Mouse (Mus musculus) embryonic facial prominence, embryonic 10.5 days (tissue): ENCODE measurements at regions not wholly inside any gene's neighbourhood (a gene's known extent, or its start where the extent isn't known, plus 50 kb on each side); places are given as distances from the start of the nearest gene placed in this dataset.

Source experiments
- DNase-seq: peaks from one replicate; pipeline ENCODE4 v3.0.0-alpha.2; 2017; ENCODE audit warnings: low spot score
- H3K27ac ChIP-seq: fragments of 300-500 bp; sonication (generic); replicated peaks from 2 replicates; pipeline ENCODE4 v1.5.1; 2016; ENCODE audit warnings: mild to moderate bottlenecking
- H3K27me3 ChIP-seq: fragments of 300-500 bp; sonication (generic); replicated peaks from 2 replicates; pipeline ENCODE4 v1.6.1; 2016; ENCODE audit warnings: low read depth, mild to moderate bottlenecking; ENCODE audit not compliant: poor library complexity, severe bottlenecking
- H3K36me3 ChIP-seq: fragments of 300-500 bp; sonication (generic); replicated peaks from 2 replicates; pipeline ENCODE4 v1.6.1; 2016; ENCODE audit warnings: mild to moderate bottlenecking, moderate library complexity
- H3K4me1 ChIP-seq: fragments of 300-500 bp; sonication (generic); 2 replicates; pipeline ENCODE4 v1.6.1; 2016
- H3K4me3 ChIP-seq: fragments of 300-500 bp; sonication (generic); 2 replicates; pipeline ENCODE4 v1.5.1; 2016; ENCODE audit warnings: mild to moderate bottlenecking, moderate library complexity
- H3K9me3 ChIP-seq: fragments of 300-500 bp; sonication (generic); 2 replicates; pipeline ENCODE4 v1.6.1; 2016; ENCODE audit warnings: mild to moderate bottlenecking
- WGBS: fragments of 180-500 bp; shearing (Covaris S2); methylation state at CpG from one replicate; pipeline ENCODE4 v1.1.7; 2016; 5-methylcytosine and 5-hydroxymethylcytosine counted together

DNA sequence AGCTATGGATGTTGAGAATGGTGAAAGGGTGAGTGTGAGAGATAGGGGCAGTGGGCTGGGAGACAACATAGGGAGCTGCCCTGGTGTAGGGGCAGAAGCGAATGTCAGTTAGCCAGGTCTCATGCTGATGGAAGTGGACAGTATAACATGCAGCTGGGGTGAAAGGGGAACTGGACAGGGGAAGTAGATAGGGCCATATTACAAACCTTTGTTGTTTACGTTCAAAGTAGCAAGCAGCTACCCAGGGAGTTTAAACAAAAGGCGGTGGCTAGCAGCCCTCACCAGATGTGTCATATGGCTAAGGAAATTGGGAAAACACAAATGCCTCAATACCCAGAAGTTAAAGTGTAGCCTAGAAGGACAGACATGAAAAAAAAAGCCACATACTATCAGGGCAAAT, 301.8 kb upstream of the Id2 start:
- Histone ChIP-seq H3K36me3 (no peaks in the 10 kb centered on the region), H3K4me3 (no peak overlapping the region), H3K27me3 (no peaks in the 10 kb centered on the region), H3K4me1 (no peaks in the 10 kb centered on the region; the same call in 1 of the 2 replicates), H3K27ac (no peak overlapping the region), H3K9me3 (no peaks in the 10 kb centered on the region)
- 80% methylated on average over 3 of the region's 3 CpGs for WGBS
- DNase-seq: no peak

DNA sequence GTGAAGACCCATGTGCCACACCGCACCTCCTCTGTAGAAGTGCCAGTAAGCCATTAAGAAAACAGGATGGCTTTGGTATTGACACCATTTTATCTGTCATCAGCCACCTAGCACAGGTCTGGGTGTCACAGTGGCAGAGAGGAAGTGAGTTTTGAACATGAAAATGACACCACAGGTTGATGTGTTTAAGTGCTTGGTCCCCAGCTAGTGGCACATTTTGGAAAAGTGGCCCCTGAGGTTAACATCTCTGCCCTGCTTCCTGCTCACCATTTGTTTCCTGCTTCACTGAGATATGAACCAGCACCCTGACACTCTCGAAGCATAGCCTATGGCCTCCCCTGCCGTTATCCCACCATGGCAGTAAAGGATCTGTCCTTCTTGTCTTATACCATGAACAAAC, 297.4 kb upstream of the Id2 start:
- Histone ChIP-seq H3K36me3 (no peaks in the 10 kb centered on the region), H3K9me3 (no peaks in the 10 kb centered on the region), H3K27ac (no peak overlapping the region), H3K27me3 (no peaks in the 10 kb centered on the region), H3K4me3 (no peak overlapping the region), H3K4me1 (peaks cover 2% of the 10 kb centered on the region; the same call in 1 of the 2 replicates)
- no peak for DNase-seq
- WGBS: 91% methylated on average over 3 of the region's 3 CpGs

DNA sequence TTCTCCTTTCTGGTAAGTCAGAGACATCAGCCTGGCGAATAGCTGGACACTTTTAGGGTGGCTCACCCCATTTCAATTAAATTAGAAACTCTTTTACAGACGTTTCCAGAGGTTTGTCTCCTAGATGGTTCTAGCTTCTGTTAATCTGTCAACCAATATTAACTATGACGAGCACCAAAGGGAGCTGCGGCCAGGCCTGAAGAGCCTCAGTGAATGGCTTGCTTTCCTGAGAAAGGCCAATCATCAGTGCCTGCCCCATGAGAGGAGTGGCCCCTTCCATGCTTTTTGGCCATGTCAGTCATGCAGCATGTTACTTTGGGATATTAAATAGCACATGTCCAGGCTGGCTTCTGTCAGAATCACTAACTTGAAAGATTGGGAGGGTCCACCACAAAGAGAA, 296.6 kb upstream of the Id2 start:
- Histone ChIP-seq H3K4me3 (no peak overlapping the region), H3K4me1 (peaks cover 7% of the 10 kb centered on the region; the same call in 1 of the 2 replicates), H3K27ac (no peak overlapping the region), H3K9me3 (no peaks in the 10 kb centered on the region), H3K27me3 (no peaks in the 10 kb centered on the region), H3K36me3 (no peaks in the 10 kb centered on the region)
- DNase-seq: no peak
- WGBS: 74% methylated on average over 4 of the region's 4 CpGs

DNA sequence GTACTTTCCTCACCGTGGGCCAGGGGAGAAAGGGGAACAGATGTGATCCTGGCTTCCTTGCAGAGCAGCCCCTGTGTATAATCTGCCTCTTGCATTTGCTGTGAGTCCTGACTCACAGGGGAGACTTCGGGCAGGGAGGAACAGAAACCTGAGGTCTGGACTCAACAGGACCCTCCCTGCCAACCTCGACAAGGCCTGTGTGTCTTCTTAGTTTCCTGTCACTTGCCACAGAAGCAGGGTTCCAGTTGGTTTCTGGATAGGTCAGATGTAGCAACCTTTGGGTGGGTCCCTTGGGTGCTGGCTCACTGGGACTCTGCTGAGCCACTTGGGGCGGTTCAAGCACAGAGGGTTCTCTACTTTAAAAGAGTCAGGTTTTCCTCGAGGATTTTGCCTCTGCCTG, 292.3 kb upstream of the Id2 start:
- H3K9me3 ChIP-seq: no peaks in the 10 kb centered on the region
- H3K4me1 ChIP-seq: peaks cover 13% of the 10 kb centered on the region
- no peak overlapping the region for H3K4me3 ChIP-seq
- DNase-seq: no peak
- no peak overlapping the region for H3K27ac ChIP-seq
- no peaks in the 10 kb centered on the region for H3K27me3 ChIP-seq
- no peaks in the 10 kb centered on the region for H3K36me3 ChIP-seq
- 66% methylated on average over 5 of the region's 5 CpGs for WGBS

DNA sequence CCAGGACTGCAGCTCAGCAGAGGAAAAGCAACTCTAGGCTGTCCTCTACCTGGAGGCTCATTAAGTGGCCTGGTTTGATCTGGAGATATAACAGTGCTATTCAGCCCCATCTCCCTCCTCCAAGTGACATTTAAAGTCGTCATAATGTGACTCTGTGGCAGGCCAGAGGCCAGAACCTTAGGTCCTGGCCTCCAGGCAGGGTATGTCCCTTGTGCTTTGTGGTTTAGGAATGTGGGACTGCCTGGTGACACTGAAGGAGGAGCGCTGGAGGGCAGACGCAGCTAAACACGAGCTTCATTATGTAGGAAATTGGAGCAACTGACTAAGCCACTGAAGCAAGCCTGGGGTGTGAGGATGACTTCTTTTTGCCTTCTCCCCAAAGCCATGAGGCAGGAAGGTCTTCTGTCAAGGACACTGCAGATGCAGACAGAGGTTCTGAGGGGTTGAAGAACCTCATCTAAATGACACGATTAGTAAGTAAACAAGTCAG, 290.9 kb upstream of the Id2 start:
- H3K27me3 ChIP-seq: no peaks in the 10 kb centered on the region
- WGBS: 32% methylated on average over 5 of the region's 5 CpGs
- H3K9me3 ChIP-seq: no peaks in the 10 kb centered on the region
- H3K4me1 ChIP-seq: peaks cover 13% of the 10 kb centered on the region
- no peak for DNase-seq
- no peak overlapping the region for H3K4me3 ChIP-seq
- H3K27ac ChIP-seq: no peak overlapping the region
- H3K36me3 ChIP-seq: no peaks in the 10 kb centered on the region

DNA sequence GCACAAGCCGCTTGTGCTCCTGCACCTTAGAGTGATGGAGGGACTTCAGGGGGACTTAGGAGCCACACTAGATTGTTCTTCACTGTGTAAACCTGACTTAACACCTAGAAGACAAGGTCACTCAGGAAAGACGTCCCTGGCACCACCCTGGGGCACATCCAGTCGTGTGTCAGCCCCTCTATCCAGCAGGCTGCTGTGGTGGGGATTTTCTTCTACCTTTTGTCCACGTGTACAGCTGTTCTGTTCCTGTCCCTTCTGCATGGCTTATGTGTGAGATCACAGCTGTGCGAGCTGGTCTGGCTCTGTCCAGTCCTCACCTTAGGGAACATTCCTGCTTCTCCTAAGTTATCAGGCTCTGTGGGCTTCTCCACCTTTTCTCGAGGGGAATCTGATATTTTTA, 286.0 kb upstream of the Id2 start:
- H3K36me3 ChIP-seq: no peaks in the 10 kb centered on the region
- no peaks in the 10 kb centered on the region for H3K9me3 ChIP-seq
- 72% methylated on average over 6 of the region's 6 CpGs for WGBS
- H3K4me3 ChIP-seq: no peak overlapping the region
- 0 out of 2 replicates have a peak, but pooled peaks cover 6% of the 10 kb centered on the region for H3K27me3 ChIP-seq
- H3K27ac ChIP-seq: no peak overlapping the region
- peaks cover 11% of the 10 kb centered on the region for H3K4me1 ChIP-seq
- DNase-seq: no peak

DNA sequence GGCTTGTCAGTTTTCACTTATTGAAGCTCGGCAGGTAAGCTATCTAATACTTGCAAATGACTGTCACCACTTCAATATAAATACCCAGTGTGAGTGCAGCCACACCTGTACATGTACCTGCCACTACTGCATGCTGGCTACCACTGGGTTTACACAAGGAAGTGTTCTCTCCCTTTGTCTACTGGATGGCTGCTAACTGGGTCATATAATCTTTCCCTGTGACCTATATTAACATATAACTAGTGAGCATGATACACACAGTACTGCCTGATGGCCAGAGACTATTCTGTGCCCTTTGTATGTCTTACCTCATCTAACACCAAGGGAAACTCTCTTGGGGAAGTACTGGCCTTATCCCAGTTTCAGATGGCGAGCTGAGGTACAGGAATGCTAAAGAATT, 285.5 kb upstream of the Id2 start:
- Histone ChIP-seq H3K4me3 (no peak overlapping the region), H3K27me3 (0 out of 2 replicates have a peak, but pooled peaks cover 6% of the 10 kb centered on the region), H3K9me3 (no peaks in the 10 kb centered on the region), H3K4me1 (peaks cover 7% of the 10 kb centered on the region), H3K27ac (no peak overlapping the region), H3K36me3 (no peaks in the 10 kb centered on the region)
- no peak for DNase-seq
- WGBS: 88% methylated on average over 2 of the region's 2 CpGs

DNA sequence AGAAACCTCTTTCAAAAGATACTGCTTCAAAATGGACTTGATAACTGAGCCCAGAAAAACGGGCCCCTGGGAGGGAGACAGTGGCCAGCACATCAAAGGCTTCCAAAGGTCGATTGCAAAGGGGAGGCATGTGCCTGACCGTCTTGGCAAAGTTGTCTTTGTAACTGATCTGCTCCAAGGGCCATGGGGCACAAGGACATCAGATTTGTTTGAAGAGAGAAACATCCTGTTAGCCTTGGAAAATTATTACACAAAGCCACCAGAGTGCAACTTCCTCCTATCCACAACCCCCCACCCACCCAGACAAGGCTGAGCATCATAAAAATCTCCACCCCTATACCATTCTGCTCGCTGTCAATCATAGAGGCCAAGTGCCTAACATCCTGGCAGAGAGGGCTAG, 284.7 kb upstream of the Id2 start:
- Histone ChIP-seq H3K9me3 (no peaks in the 10 kb centered on the region), H3K4me3 (no peak overlapping the region), H3K27ac (no peak overlapping the region), H3K36me3 (no peaks in the 10 kb centered on the region), H3K27me3 (0 out of 2 replicates have a peak, but pooled peaks cover 6% of the 10 kb centered on the region), H3K4me1 (peaks cover 11% of the 10 kb centered on the region)
- no peak for DNase-seq
- 42% methylated on average over 4 of the region's 4 CpGs for WGBS

DNA sequence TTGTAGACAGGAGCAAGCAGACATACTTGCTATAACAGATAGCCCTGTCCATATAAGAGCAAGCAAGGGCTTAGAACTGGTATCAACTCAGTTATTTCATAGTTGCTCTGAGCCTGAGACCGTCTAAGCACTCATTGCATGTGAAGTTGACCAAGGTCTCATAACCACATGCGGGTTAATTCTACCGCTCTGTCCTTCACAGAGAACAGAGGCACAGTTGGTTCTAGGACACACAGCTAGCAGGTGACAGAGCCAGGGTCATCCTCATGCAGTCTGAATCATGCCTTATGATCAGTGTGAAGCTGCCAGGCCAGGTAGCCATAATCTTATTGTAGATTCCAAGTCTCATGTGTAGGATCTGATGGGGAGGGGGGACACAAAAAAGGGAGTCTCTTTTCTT, 283.1 kb upstream of the Id2 start:
- H3K27ac ChIP-seq: no peak overlapping the region
- H3K36me3 ChIP-seq: no peaks in the 10 kb centered on the region
- 96% methylated on average over 3 of the region's 3 CpGs for WGBS
- H3K9me3 ChIP-seq: no peaks in the 10 kb centered on the region
- peaks cover 23% of the 10 kb centered on the region for H3K4me1 ChIP-seq
- H3K4me3 ChIP-seq: no peak overlapping the region
- no peak for DNase-seq
- H3K27me3 ChIP-seq: 0 out of 2 replicates have a peak, but pooled peaks cover 6% of the 10 kb centered on the region

DNA sequence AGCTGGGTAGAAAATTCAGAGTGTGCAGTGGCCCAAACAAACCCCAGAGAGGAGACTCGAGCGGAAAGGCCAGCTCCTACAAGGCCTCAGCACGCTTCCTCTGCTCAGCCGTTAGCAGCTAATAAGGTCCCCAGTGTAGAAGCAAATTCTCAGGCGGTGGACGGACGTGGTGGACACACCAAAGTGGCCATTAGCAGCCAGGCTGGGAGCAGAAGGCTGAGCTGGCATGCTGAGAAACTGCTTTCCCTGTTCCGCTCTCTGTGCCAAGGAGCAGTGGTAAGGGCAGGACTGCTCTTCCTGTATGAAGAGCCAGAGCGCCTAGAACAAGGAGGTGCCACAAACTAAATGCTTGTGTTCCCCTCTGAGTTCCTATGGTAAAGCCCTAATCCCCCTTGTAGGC, 282.1 kb upstream of the Id2 start:
- no peaks in the 10 kb centered on the region for H3K9me3 ChIP-seq

DNA sequence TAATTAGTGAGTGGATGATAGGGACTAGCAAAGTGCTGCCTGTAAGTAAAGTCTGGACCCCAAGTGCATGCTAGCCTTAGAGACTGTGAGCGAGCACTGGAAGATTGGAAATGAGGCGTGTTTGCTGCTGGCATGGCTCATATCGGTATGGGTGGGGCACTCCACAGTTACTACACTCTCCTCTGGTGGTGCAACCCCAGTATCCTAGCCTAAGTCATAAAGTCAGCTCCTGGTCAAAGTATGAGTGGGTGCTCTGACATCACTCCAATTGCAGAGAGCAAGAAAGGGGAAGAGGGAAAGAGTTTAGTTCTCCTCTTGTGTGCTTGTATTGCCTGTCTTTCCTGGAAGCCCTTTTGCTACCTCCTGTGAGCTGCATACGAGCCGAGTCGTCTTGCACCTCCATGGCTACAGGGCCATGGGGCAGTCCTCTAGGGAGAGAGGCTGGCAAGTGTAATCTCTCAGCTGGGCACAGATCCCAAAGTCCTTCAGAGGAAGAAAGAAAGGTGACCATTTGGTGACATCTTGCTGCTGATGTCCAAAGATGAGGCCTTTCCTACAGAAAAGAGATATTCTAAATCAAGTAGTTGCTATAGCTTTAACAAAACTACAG, 281.2 kb upstream of the Id2 start:
- Histone ChIP-seq H3K27me3 (0 out of 2 replicates have a peak, but pooled peaks cover 6% of the 10 kb centered on the region), H3K36me3 (no peaks in the 10 kb centered on the region), H3K4me3 (no peak overlapping the region), H3K27ac (no peak overlapping the region), H3K4me1 (peaks cover 23% of the 10 kb centered on the region), H3K9me3 (no peaks in the 10 kb centered on the region)
- no peak for DNase-seq
- WGBS: 78% methylated on average over 6 of the region's 6 CpGs

More for the DNA sequence above, 282.1 kb upstream of the Id2 start:
- Histone ChIP-seq H3K27ac (0 out of 2 replicates have a peak overlapping the region, but pooled peaks have one; percentile 10), H3K4me1 (peaks cover 23% of the 10 kb centered on the region), H3K4me3 (no peak overlapping the region), H3K27me3 (0 out of 2 replicates have a peak, but pooled peaks cover 6% of the 10 kb centered on the region), H3K36me3 (no peaks in the 10 kb centered on the region)
- WGBS: 75% methylated on average over 9 of the region's 9 CpGs
- DNase-seq: no peak

DNA sequence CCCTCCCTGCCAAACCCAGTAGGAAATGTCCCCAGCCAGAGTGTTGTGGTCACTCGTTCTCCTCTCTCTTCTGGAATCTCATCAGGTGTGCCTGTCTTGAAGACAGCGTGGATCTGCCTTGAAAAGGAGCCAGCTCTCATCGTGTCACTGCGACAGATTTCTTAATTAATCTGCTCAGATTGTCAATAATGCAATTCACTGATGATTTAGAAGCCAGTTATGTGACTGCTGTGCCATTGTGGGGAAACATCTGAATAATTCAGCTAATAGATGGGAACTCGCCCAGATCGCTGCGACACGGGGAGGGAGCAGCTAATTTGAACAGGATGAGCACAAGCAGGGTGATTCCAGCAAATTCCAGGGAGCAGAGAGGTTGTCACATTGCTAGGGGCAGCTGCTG, 279.5 kb upstream of the Id2 start:
- Histone ChIP-seq H3K27ac (peak overlapping the region; percentile 57; the same call in 1 of the 2 replicates), H3K9me3 (no peaks in the 10 kb centered on the region), H3K36me3 (no peaks in the 10 kb centered on the region), H3K4me3 (no peak overlapping the region), H3K4me1 (peaks cover 16% of the 10 kb centered on the region), H3K27me3 (0 out of 2 replicates have a peak, but pooled peaks cover 6% of the 10 kb centered on the region)
- no peak for DNase-seq
- WGBS: 49% methylated on average over 8 of the region's 8 CpGs

DNA sequence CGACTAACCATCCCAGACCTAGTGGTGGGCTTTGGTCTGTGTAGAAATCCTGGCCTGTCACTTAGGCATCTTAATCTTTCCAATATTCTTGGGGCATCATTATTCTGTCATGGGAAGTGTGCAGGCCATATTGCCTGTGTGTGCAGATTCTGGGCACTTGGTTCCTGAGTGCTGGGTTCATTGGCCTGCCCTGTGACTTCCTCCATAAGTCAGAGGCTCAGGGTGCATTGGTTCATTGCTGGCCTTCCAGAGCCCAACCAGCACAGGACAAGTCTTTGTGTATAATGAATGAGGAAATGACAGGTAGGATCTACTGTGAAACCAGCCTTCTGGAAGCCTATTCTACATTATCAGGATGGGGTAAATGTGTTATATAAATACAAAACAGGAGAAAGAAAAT, 270.6 kb upstream of the Id2 start:
- 90% methylated on average over 1 of the region's 1 CpGs for WGBS
- H3K27ac ChIP-seq: no peak overlapping the region
- no peak for DNase-seq

More for the DNA sequence above, 270.6 kb upstream of the Id2 start:
- Histone ChIP-seq H3K9me3 (no peaks in the 10 kb centered on the region), H3K4me3 (no peak overlapping the region), H3K4me1 (peaks cover 5% of the 10 kb centered on the region), H3K36me3 (no peaks in the 10 kb centered on the region), H3K27me3 (no peaks in the 10 kb centered on the region)
